Mouse (Mus musculus) heart, embryonic 13.5 days (tissue): ENCODE measurements around the gene Psmd2. TPM values are rescaled to one million over a fixed set of nuclear protein-coding genes. Genes with fewer than 3 reads are reported as not detected.

Experiments
- ATAC-seq: fragments of 200-750 bp; cut with Nextera tagmentation; 2 replicates; pipeline ENCODE4 v1.8.0; 2017; ENCODE audit warnings: moderate TSS enrichment; ENCODE audit not compliant: insufficient number of reproducible peaks, low FRiP score, low TSS enrichment; ENCODE audit errors: extremely low read depth
- H3K27ac ChIP-seq: fragments of 300-500 bp; sonication (generic); replicated peaks from 2 replicates; pipeline ENCODE4 v1.5.1; 2015; ENCODE audit warnings: moderate library complexity, mild to moderate bottlenecking, inconsistent platforms
- H3K27me3 ChIP-seq: fragments of 300-500 bp; sonication (generic); replicated peaks from 2 replicates; pipeline ENCODE4 v1.6.1; 2015; ENCODE audit warnings: mild to moderate bottlenecking, inconsistent platforms
- H3K36me3 ChIP-seq: fragments of 300-500 bp; sonication (generic); 2 replicates; pipeline ENCODE4 v1.6.1; 2015; ENCODE audit warnings: mild to moderate bottlenecking, inconsistent platforms
- H3K4me1 ChIP-seq: fragments of 300-500 bp; sonication (generic); 2 replicates; pipeline ENCODE4 v1.6.1; 2015; ENCODE audit warnings: inconsistent platforms
- H3K4me2 ChIP-seq: fragments of 300-500 bp; sonication (generic); 2 replicates; pipeline ENCODE4 v1.6.1; 2015; ENCODE audit warnings: inconsistent platforms, mild to moderate bottlenecking, moderate library complexity
- H3K4me3 ChIP-seq: fragments of 300-500 bp; sonication (generic); 2 replicates; pipeline ENCODE4 v1.5.1; 2015; ENCODE audit warnings: moderate library complexity, mild to moderate bottlenecking, inconsistent platforms
- H3K9ac ChIP-seq: fragments of 300-500 bp; sonication (generic); 2 replicates; pipeline ENCODE4 v1.6.1; 2015; ENCODE audit warnings: inconsistent platforms, mild to moderate bottlenecking, moderate library complexity
- H3K9me3 ChIP-seq: fragments of 300-500 bp; sonication (generic); 2 replicates; pipeline ENCODE4 v1.6.1; 2016; ENCODE audit warnings: inconsistent platforms
- WGBS: fragments of 180-500 bp; shearing (Covaris S2); methylation state at CpG from one replicate; pipeline ENCODE4 v1.1.7; 2015; ENCODE audit warnings: mixed read lengths; 5-methylcytosine and 5-hydroxymethylcytosine counted together
- polyA plus RNA-seq: library from polyadenylated mRNA; unstranded; fragments of >200 nt; fragmentation: Nextera tagmentation; extraction: Ambion mirVana; gene quantifications from 2 replicates; pipeline ENCODE4 v1.2.1, GENCODE M21; 2015

The Psmd2 gene
- polyA plus RNA-seq, 1 experiment from 2014 or later: 245 TPM

- no peak overlapping the region for H3K27ac ChIP-seq
- peaks cover 54% of the 10 kb centered on the region for H3K36me3 ChIP-seq
- no peaks in the 10 kb centered on the region for H3K9me3 ChIP-seq
- H3K4me1 ChIP-seq: peaks cover 21% of the 10 kb centered on the region
- 86% methylated on average over 10 of the region's 10 CpGs for WGBS
- H3K9ac ChIP-seq: no peak overlapping the region
- no peak for ATAC-seq
- no peak overlapping the region for H3K4me2 ChIP-seq
- no peaks in the 10 kb centered on the region for H3K27me3 ChIP-seq
- H3K4me3 ChIP-seq: no peak overlapping the region
Measured at GRCm38 (mm10) chr16:20703071-20703470, 51.6 kb downstream of the Psmd2 start.

GRCm38 (mm10) chr16:20703699-20704400 is 52.4 kb downstream of the Psmd2 start:
- Histone ChIP-seq H3K4me1 (peaks cover 21% of the 10 kb centered on the region), H3K4me3 (no peak overlapping the region), H3K36me3 (peaks cover 59% of the 10 kb centered on the region), H3K9me3 (no peaks in the 10 kb centered on the region), H3K9ac (no peak overlapping the region), H3K4me2 (no peak overlapping the region), H3K27me3 (no peaks in the 10 kb centered on the region), H3K27ac (no peak overlapping the region)
- ATAC-seq: no peak
- WGBS: 86% methylated on average over 6 of the region's 6 CpGs

- Histone ChIP-seq H3K36me3 (peaks cover 55% of the 10 kb centered on the region), H3K27ac (no peak overlapping the region), H3K4me3 (no peak overlapping the region), H3K9me3 (no peaks in the 10 kb centered on the region), H3K27me3 (no peaks in the 10 kb centered on the region), H3K4me1 (peaks cover 21% of the 10 kb centered on the region), H3K9ac (no peak overlapping the region), H3K4me2 (no peak overlapping the region)
- 65% methylated on average over 3 of the region's 3 CpGs for WGBS
- ATAC-seq: no peak
Measured at GRCm38 (mm10) chr16:20705786-20706185, 54.3 kb downstream of the Psmd2 start.

DNA sequence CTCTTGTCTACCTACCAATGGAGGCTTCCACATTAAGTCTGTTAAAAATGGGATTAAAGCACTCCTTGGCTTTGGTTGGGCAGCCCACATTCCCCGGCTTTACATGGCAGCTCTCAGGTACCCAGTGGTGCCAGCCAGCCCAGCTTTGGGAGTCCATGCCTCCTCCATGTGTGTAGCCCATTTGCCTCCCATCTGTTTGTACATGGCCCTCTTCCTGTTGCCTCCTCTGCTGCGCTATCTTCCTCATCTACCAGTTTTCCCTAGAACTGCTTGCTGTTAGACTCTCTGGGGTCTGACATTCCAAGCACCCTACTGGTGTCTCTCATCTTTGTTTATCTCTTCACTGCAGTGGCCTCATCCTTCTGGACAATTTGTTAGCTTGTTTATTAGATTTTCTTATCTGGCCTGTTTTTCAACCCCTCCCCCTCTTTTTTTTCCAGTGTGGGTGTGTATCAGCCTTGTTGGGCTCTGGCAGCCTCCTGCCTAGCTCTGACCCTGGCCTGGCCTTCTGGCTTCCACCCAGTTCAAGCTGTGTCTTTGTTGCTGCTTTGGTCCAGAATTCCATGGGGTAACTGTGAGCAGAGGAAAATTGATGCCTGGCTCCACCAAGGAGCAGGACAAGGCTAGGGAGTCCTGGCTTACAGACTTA is 55.1 kb downstream of the Psmd2 start:
- Histone ChIP-seq H3K9me3 (no peaks in the 10 kb centered on the region), H3K4me2 (no peak overlapping the region), H3K27ac (no peak overlapping the region), H3K4me1 (peaks cover 18% of the 10 kb centered on the region), H3K9ac (no peak overlapping the region), H3K4me3 (no peak overlapping the region), H3K27me3 (no peaks in the 10 kb centered on the region), H3K36me3 (peaks cover 62% of the 10 kb centered on the region)
- no peak for ATAC-seq
- WGBS: 72% methylated on average over 2 of the region's 2 CpGs

- ATAC-seq: no peak
Measured at GRCm38 (mm10) chr16:20708220-20708938, 56.9 kb downstream of the Psmd2 start.

DNA sequence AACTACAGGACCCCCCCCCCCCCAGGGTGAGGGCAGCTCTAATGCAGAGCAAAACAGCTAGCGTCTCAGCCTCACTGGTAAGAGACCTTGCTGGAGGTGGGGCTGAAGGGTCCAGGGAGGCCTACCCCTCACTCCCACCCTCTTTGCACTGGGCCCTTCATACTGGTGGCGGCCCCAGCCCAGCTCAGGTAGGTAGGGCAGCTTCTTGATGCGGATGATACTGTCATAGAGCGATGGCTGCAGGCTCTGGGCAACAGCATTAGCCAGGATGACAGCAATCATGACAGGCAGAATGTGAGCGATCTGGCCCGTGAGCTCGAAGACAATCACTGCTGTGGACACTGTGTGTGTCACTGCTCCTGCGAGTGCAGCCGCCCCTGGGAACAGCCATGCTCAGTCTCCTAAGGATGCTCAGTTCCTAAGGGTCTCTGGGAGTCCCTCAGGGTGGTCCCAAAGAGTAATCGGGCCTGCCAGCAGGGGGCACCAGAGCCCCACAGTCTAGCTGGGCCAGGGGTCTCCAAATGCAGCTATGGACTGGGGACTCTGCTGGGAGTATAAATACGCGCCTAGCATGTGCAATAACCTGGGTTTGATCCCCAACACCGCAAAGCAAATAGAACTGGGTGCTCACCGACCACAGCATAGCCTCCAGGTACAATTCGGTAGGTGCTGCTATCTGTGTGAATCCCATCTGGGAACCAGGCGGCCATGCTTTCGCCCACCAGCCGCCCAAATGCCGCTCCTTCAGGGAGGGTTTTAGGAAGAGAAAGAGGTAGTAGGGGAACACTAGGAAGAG is 57.7 kb downstream of the Psmd2 start:
- H3K27me3 ChIP-seq: no peaks in the 10 kb centered on the region
- no peak overlapping the region for H3K4me2 ChIP-seq
- no peak overlapping the region for H3K4me3 ChIP-seq
- peaks cover 7% of the 10 kb centered on the region for H3K4me1 ChIP-seq
- no peak overlapping the region for H3K27ac ChIP-seq
- no peak overlapping the region for H3K9ac ChIP-seq
- ATAC-seq: no peak
- H3K36me3 ChIP-seq: peaks cover 65% of the 10 kb centered on the region
- H3K9me3 ChIP-seq: no peaks in the 10 kb centered on the region
- WGBS: 74% methylated on average over 19 of the region's 19 CpGs

More at GRCm38 (mm10) chr16:20708220-20708938, 56.9 kb downstream of the Psmd2 start:
- H3K27ac ChIP-seq: no peak overlapping the region
- H3K36me3 ChIP-seq: peaks cover 66% of the 10 kb centered on the region
- 86% methylated on average over 21 of the region's 21 CpGs for WGBS
- no peaks in the 10 kb centered on the region; the same call in 1 of the 2 replicates for H3K4me1 ChIP-seq
- no peaks in the 10 kb centered on the region for H3K27me3 ChIP-seq
- no peak overlapping the region for H3K4me3 ChIP-seq
- no peak overlapping the region for H3K4me2 ChIP-seq
- H3K9ac ChIP-seq: no peak overlapping the region
- no peaks in the 10 kb centered on the region for H3K9me3 ChIP-seq

- Histone ChIP-seq H3K27ac (no peak overlapping the region), H3K27me3 (no peaks in the 10 kb centered on the region), H3K4me3 (no peak overlapping the region), H3K4me2 (no peak overlapping the region), H3K9ac (no peak overlapping the region), H3K4me1 (peaks cover 18% of the 10 kb centered on the region), H3K9me3 (no peaks in the 10 kb centered on the region), H3K36me3 (peaks cover 60% of the 10 kb centered on the region)
- 88% methylated on average over 11 of the region's 11 CpGs for WGBS
- no peak for ATAC-seq
Measured at GRCm38 (mm10) chr16:20710370-20710769, 58.9 kb downstream of the Psmd2 start.

GRCm38 (mm10) chr16:20710810-20711209 is 59.4 kb downstream of the Psmd2 start:
- no peak overlapping the region for H3K9ac ChIP-seq
- WGBS: 78% methylated on average over 4 of the region's 4 CpGs
- no peak overlapping the region for H3K4me2 ChIP-seq
- H3K4me3 ChIP-seq: no peak overlapping the region
- H3K27ac ChIP-seq: no peak overlapping the region
- H3K27me3 ChIP-seq: no peaks in the 10 kb centered on the region
- peaks cover 22% of the 10 kb centered on the region for H3K4me1 ChIP-seq
- ATAC-seq: no peak
- H3K9me3 ChIP-seq: no peaks in the 10 kb centered on the region
- H3K36me3 ChIP-seq: peaks cover 55% of the 10 kb centered on the region

DNA sequence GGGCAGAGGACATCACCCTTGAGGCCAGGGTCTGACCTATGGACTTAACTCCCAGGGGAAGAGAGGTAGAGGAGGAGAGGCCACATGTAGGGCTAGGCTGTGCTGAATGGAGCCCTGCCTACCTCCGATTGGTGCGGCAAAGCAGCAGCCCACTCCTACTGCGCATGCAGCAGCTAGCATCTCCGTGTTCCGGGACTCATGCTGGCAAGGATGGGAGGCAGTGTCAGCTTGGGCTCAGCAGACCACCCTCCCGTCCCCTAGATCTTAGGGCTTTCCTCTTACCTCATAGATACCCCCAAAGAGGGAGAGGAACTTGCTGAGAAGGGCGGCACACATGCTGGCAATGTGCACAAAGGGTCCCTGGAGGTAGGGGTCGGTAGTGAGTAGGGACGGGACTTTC is 60.7 kb downstream of the Psmd2 start:
- Histone ChIP-seq H3K4me3 (no peak overlapping the region), H3K4me1 (peaks cover 30% of the 10 kb centered on the region), H3K36me3 (peaks cover 43% of the 10 kb centered on the region), H3K27ac (no peak overlapping the region), H3K9me3 (no peaks in the 10 kb centered on the region), H3K9ac (no peak overlapping the region), H3K4me2 (no peak overlapping the region), H3K27me3 (no peaks in the 10 kb centered on the region)
- 77% methylated on average over 9 of the region's 9 CpGs for WGBS
- no peak for ATAC-seq

DNA sequence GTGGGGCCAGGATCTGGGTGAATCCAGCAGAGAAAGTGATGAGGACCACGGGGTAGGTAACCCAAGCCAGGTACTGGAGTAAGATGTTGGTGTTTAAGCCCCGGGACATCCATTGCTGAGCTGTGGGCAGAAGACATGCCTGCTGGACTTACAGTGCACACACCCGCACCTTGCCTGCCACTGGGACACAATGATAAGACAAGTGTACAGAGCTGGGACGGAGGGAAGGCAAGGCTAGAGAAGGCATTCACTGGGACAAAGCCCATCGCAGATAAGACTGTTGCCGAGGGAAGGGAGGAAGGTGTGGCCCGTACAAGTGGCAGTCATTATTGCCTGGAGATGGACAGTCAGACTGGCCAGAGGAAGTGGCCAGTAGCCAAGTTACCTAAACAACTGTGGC is 61.4 kb downstream of the Psmd2 start:
- peaks cover 31% of the 10 kb centered on the region for H3K4me1 ChIP-seq
- no peak for ATAC-seq
- no peak overlapping the region for H3K9ac ChIP-seq
- no peaks in the 10 kb centered on the region for H3K27me3 ChIP-seq
- no peak overlapping the region for H3K27ac ChIP-seq
- no peak overlapping the region for H3K4me2 ChIP-seq
- H3K36me3 ChIP-seq: peaks cover 36% of the 10 kb centered on the region
- H3K9me3 ChIP-seq: no peaks in the 10 kb centered on the region
- WGBS: 45% methylated on average over 7 of the region's 7 CpGs
- H3K4me3 ChIP-seq: no peak overlapping the region
